Mouse (Mus musculus): ENCODE data around the gene Bpifb6. TPM values are rescaled to one million over a fixed set of nuclear protein-coding genes. Genes with fewer than 3 reads are reported as not detected.

Bpifb6 gene
- 0.09 and 2.1 TPM in 2 replicates for polyA plus RNA-seq (2012; rRNA removed; ENCODE audit: low replicate concordance)

DNA sequence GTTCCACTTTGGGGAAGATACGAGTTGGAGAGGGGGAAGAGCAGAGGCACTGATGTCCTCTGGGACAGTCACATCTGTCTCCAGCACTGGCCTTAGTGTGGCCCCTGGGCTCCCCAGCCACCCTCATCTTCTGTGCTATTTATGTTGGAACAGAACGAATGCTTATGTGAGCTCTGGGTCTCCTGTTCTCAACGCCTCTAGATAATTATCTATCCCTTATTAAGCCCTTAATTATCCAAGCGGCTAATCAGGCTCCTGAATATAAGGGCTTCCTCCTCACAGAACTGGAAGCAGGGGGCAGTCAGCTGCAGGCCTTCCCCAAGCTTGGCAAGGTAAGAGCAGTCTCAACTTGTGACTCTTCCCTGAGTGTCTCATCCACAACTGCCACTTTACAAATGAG lies at the start of gene Bpifb6:
Bpifb6 (plus strand) TSS at position 301 of the 400 bp plus-strand sequence.

DNA sequence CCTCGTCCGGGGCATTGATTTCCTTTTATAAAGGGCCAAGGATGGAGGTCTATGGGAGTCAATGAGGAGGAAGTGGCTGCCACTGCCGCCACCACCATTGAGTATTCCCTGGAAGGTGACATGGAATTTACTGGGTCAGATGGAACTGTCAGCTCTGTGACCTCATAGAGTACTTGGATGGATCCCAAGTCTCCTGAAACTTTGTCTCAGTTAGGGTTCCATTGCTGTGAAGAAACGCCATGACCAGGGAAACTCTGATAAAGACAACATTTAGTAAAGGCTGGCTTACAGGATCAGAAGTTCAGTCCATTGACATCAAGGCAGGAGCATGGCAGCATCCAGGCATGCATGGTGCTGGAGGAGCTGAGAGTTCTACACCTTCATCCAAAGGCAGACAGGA lies 29.2 kb upstream of the Bpifb6 start, which contains the start of gene Sun5:
Sun5 (minus strand) TSS at position 101 of the 400 bp plus-strand sequence.

DNA sequence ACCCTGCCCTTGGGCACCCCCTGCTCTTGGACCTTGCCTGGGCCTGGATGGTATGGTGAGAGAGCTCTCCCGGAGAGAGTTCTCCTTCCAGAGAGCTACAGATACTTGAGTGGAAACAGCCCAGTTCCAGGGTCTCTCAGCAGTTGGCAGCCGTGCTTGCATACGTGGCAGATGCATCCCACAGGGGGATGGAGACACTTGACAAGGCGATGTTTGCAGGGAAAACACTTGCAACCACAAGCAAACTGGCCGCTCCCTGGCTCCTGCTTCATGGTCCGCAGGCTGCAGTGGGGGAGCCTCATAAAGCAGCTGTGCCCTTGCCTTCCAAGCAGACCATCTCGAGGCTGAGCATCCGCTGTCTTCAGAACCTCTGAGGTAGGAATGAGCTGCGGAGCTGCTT lies 25.4 kb upstream of the Bpifb6 start, which contains the start of gene Bpifb2:
Bpifb2 (plus strand) TSS at position 301 of the 400 bp plus-strand sequence.

DNA sequence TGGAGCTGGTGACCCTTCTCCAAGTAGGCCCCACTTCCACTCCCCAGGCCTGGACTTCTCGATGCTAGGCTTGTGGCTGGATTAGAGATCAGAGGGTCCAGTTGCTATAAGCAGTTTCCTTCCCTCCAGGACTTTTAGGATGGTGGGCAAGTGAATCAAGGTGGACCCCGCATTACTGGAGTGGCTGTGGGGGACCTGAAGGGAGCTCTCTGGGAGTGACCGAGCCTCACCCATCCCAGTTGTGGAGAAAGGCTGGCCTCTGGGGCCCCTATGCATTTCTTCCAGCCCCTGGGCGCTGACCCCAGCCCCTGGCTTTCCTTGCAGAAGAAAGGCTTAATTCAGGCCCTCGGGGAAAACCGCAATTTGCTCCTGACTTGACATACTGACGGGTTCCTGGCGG lies 17.7 kb downstream of the Bpifb6 start, which contains the start of gene Bpifb3:
Bpifb3 (plus strand) TSS at position 301 of the 400 bp plus-strand sequence.

DNA sequence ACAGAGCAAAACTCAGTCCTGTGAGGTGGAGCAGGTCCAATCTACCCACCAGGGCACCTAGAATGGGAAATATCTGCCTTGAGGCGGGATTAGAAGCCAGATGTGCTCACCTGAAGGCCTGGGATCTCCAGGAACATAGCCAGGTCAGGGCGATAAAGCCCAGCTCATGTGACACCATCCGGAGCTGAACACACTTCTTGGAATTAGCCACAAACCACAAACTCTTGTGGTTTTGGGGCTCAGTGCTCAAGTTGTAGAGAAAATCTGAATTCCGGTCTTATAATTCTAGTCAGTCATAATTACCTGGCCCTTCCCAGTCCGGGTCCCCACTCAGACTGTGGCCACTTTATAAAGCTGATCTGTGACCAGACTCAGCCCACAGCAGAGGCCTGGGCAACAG lies 37.7 kb downstream of the Bpifb6 start, which contains the start of gene Bpifb4:
Bpifb4 (plus strand) TSS at position 370 of the 400 bp plus-strand sequence.

Other genes with a start within 250 kb of the Bpifb6 start
- not detected in 2 replicates for gene Dnmt3c, start 203.7 kb upstream of the Bpifb6 start, polyA plus RNA-seq (2012; rRNA removed; ENCODE audit: low replicate concordance)
- 13.2 and 16.4 TPM in 2 replicates for gene Mapre1, start 159.1 kb upstream of the Bpifb6 start, polyA plus RNA-seq (2012; rRNA removed; ENCODE audit: low replicate concordance)
- 1.1 and 2.4 TPM in 2 replicates for gene Efcab8, start 120.5 kb upstream of the Bpifb6 start, polyA plus RNA-seq (2012; rRNA removed; ENCODE audit: low replicate concordance)
- gene Sun5, start 29.3 kb upstream of the Bpifb6 start, polyA plus RNA-seq (2012; rRNA removed; ENCODE audit: low replicate concordance): not detected in 2 replicates
- gene Bpifb2, start 25.3 kb upstream of the Bpifb6 start, polyA plus RNA-seq (2012; rRNA removed; ENCODE audit: low replicate concordance): not detected in 2 replicates
- 0.06 TPM in 1 of 2 replicates, not detected in the other for gene Bpifb3, start 17.8 kb downstream of the Bpifb6 start, polyA plus RNA-seq (2012; rRNA removed; ENCODE audit: low replicate concordance)
- gene Bpifb4, start 37.8 kb downstream of the Bpifb6 start, polyA plus RNA-seq (2012; rRNA removed; ENCODE audit: low replicate concordance): not detected in 2 replicates
- not detected in 2 replicates for gene Bpifa6, start 74.6 kb downstream of the Bpifb6 start, polyA plus RNA-seq (2012; rRNA removed; ENCODE audit: low replicate concordance)
- gene Bpifa2, start 107.9 kb downstream of the Bpifb6 start, polyA plus RNA-seq (2012; rRNA removed; ENCODE audit: low replicate concordance): not detected in 2 replicates
- not detected in 2 replicates for gene Bpifa3, start 229.9 kb downstream of the Bpifb6 start, polyA plus RNA-seq (2012; rRNA removed; ENCODE audit: low replicate concordance)
- 0.10 TPM in 1 of 2 replicates, not detected in the other for gene Bpifa1, start 242.5 kb downstream of the Bpifb6 start, polyA plus RNA-seq (2012; rRNA removed; ENCODE audit: low replicate concordance)

Data from subcutaneous adipose tissue, adult 2 months (tissue).